Mouse (Mus musculus): ENCODE measurements around the gene Rxra. TPM values are rescaled to one million over a fixed set of nuclear protein-coding genes. Genes with fewer than 3 reads are reported as not detected.

Rxra gene
- polyA plus RNA-seq, 1 experiment, result 0.55 TPM

GRCm38 (mm10) chr2:27678836-27679480 lies 2.7 kb downstream of the Rxra start:
- Histone ChIP-seq H3K27me3 (ENCODE audit: control insufficient read depth) (peaks cover 30% of the 10 kb centered on the region), H3K36me3 (ENCODE audit: control insufficient read depth) (no peaks in the 10 kb centered on the region; the same call in 1 of the 2 replicates), H3K4me1 (ENCODE audit: control insufficient read depth) (peaks cover 33% of the 10 kb centered on the region), H3K4me3 (replicated peaks) (no peak overlapping the region), H3K9me3 (ENCODE audit: control insufficient read depth, low read length) (no peaks in the 10 kb centered on the region)
- TF ChIP-seq GATA1 (IDR thresholded peaks at IDR 0.05; ENCODE audit: low read length), result no peak
- TF ChIP-seq TAL1 (IDR thresholded peaks at IDR 0.05; ENCODE audit: low read length), result no peak

- Histone ChIP-seq H3K36me3 (ENCODE audit: control insufficient read depth) (no peaks in the 10 kb centered on the region; the same call in 1 of the 2 replicates), H3K4me3 (replicated peaks) (no peak overlapping the region), H3K27me3 (ENCODE audit: control insufficient read depth) (peaks cover 30% of the 10 kb centered on the region), H3K9me3 (ENCODE audit: control insufficient read depth, low read length) (no peaks in the 10 kb centered on the region), H3K4me1 (ENCODE audit: control insufficient read depth) (peaks cover 35% of the 10 kb centered on the region)
- TF ChIP-seq GATA1 (IDR thresholded peaks at IDR 0.05; ENCODE audit: low read length), result no peak
- no peak for TF ChIP-seq TAL1 (IDR thresholded peaks at IDR 0.05; ENCODE audit: low read length)
These were observed 3.4 kb downstream of the Rxra start for GRCm38 (mm10) chr2:27679621-27680025.

DNA sequence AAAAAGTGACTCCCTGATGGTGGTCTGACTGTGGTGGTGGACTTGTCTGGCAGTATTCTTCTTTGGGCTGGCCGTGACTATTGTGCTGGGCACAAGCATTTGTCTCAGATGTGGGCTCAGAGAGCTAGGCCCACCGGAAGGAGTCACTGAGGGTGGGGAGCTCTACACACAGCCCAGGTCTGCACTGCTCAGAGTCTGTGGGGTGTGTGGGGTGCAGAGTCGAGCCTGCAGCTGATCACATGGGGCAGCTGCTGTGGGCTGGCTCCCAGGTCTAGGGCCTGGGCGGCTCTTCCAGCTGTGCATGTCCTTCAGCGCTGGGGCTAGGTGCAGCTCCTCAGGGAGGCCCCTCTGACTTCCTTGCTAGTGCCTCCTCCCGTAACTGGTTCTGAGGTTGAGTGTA lies 3.8 kb downstream of the Rxra start:
- H3K36me3 ChIP-seq (ENCODE audit: control insufficient read depth), result no peaks in the 10 kb centered on the region; the same call in 1 of the 2 replicates
- H3K9me3 ChIP-seq (ENCODE audit: control insufficient read depth, low read length), result no peaks in the 10 kb centered on the region
- no peak overlapping the region for H3K4me3 ChIP-seq (replicated peaks)
- H3K27me3 ChIP-seq (ENCODE audit: control insufficient read depth), result peaks cover 27% of the 10 kb centered on the region
- no peak for TF ChIP-seq GATA1 (IDR thresholded peaks at IDR 0.05; ENCODE audit: low read length)
- TF ChIP-seq TAL1 (IDR thresholded peaks at IDR 0.05; ENCODE audit: low read length), result no peak
- peaks cover 32% of the 10 kb centered on the region for H3K4me1 ChIP-seq (ENCODE audit: control insufficient read depth)

- Histone ChIP-seq H3K4me1 (ENCODE audit: control insufficient read depth) (peaks cover 28% of the 10 kb centered on the region), H3K36me3 (ENCODE audit: control insufficient read depth) (no peaks in the 10 kb centered on the region; the same call in 1 of the 2 replicates), H3K27me3 (ENCODE audit: control insufficient read depth) (peaks cover 27% of the 10 kb centered on the region), H3K4me3 (replicated peaks) (no peak overlapping the region), H3K9me3 (ENCODE audit: control insufficient read depth, low read length) (no peaks in the 10 kb centered on the region)
- TF ChIP-seq TAL1 (IDR thresholded peaks at IDR 0.05; ENCODE audit: low read length), result no peak
- TF ChIP-seq GATA1 (IDR thresholded peaks at IDR 0.05; ENCODE audit: low read length), result no peak
These were observed 4.4 kb downstream of the Rxra start for GRCm38 (mm10) chr2:27680595-27680994.

GRCm38 (mm10) chr2:27681426-27681825 lies 5.2 kb downstream of the Rxra start:
- no peak for TF ChIP-seq GATA1 (IDR thresholded peaks at IDR 0.05; ENCODE audit: low read length)
- no peak for TF ChIP-seq TAL1 (IDR thresholded peaks at IDR 0.05; ENCODE audit: low read length)
- Histone ChIP-seq H3K4me3 (replicated peaks) (no peak overlapping the region), H3K27me3 (ENCODE audit: control insufficient read depth) (peaks cover 20% of the 10 kb centered on the region), H3K9me3 (ENCODE audit: control insufficient read depth, low read length) (no peaks in the 10 kb centered on the region), H3K36me3 (ENCODE audit: control insufficient read depth) (no peaks in the 10 kb centered on the region; the same call in 1 of the 2 replicates), H3K4me1 (ENCODE audit: control insufficient read depth) (peaks cover 23% of the 10 kb centered on the region)

DNA sequence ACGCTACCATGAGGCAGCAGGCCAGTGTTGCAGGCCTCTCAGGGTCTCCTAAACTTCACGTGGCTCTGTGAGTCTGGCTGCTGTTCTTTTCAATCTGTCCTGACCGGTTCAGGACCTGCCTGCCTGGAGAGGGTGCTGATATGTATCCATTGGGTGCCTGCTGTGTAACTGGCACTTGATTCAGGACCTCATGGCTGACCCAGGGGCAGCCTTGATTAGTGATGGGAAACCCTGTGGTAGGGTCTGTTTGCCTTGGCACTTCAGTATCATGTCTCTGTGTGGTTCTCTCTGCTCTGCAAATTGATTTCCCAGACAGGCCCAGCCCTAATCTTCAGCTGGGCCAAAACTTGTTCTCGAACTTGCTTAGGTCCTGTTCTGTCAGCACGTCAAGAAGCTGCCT lies 5.9 kb downstream of the Rxra start:
- Histone ChIP-seq H3K36me3 (ENCODE audit: control insufficient read depth) (no peaks in the 10 kb centered on the region; the same call in 1 of the 2 replicates), H3K4me3 (replicated peaks) (no peak overlapping the region), H3K4me1 (ENCODE audit: control insufficient read depth) (peaks cover 19% of the 10 kb centered on the region), H3K27me3 (ENCODE audit: control insufficient read depth) (peaks cover 16% of the 10 kb centered on the region), H3K9me3 (ENCODE audit: control insufficient read depth, low read length) (no peaks in the 10 kb centered on the region)
- TF ChIP-seq TAL1 (IDR thresholded peaks at IDR 0.05; ENCODE audit: low read length), result no peak
- no peak for TF ChIP-seq GATA1 (IDR thresholded peaks at IDR 0.05; ENCODE audit: low read length)

DNA sequence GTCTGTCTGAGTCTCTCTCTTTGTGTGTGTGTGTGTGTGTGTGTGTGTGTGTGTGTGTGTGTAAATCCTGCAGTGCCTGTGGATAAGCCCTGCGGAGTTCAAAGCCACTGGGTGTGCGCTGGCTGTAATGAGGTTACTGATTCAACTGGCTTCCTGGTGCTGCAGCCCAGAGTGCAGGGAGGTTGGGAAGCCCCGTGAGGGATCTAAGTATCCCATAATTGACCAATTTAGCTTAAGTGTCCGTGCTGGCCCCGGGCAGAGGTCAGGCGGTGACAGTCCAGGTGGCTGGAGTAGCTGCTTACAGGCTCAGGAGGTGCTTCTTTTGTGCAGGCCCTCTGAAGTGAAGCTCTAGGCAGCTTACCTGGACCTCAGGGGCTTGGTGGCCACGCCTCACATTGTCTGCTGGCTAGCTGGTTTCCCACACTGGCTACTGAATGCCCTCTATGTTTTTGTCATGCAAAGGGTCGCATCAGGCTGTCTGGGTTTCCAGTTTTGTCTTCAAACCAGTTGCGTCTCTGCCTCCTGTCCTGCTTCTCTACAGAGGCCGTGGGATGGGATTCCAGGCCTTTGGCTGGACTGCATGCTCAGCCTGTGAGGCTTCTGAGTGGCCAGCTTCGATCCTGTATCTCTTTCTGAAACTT lies 7.9 kb downstream of the Rxra start:
- Histone ChIP-seq H3K4me1 (ENCODE audit: control insufficient read depth) (peaks cover 11% of the 10 kb centered on the region), H3K36me3 (ENCODE audit: control insufficient read depth) (no peaks in the 10 kb centered on the region; the same call in 1 of the 2 replicates), H3K9me3 (ENCODE audit: control insufficient read depth, low read length) (no peaks in the 10 kb centered on the region), H3K27me3 (ENCODE audit: control insufficient read depth) (no peaks in the 10 kb centered on the region), H3K4me3 (replicated peaks) (no peak overlapping the region)
- TF ChIP-seq TAL1 (IDR thresholded peaks at IDR 0.05; ENCODE audit: low read length) (no peak), GATA1 (IDR thresholded peaks at IDR 0.05; ENCODE audit: low read length) (no peak)

- Histone ChIP-seq H3K9me3 (ENCODE audit: control insufficient read depth, low read length) (no peaks in the 10 kb centered on the region), H3K36me3 (ENCODE audit: control insufficient read depth) (no peaks in the 10 kb centered on the region; the same call in 1 of the 2 replicates), H3K4me3 (replicated peaks) (no peak overlapping the region), H3K4me1 (ENCODE audit: control insufficient read depth) (peaks cover 11% of the 10 kb centered on the region), H3K27me3 (ENCODE audit: control insufficient read depth) (no peaks in the 10 kb centered on the region)
- TF ChIP-seq TAL1 (IDR thresholded peaks at IDR 0.05; ENCODE audit: low read length), result no peak
- TF ChIP-seq GATA1 (IDR thresholded peaks at IDR 0.05; ENCODE audit: low read length), result no peak
These were observed 9.7 kb downstream of the Rxra start for GRCm38 (mm10) chr2:27685917-27686316.

DNA sequence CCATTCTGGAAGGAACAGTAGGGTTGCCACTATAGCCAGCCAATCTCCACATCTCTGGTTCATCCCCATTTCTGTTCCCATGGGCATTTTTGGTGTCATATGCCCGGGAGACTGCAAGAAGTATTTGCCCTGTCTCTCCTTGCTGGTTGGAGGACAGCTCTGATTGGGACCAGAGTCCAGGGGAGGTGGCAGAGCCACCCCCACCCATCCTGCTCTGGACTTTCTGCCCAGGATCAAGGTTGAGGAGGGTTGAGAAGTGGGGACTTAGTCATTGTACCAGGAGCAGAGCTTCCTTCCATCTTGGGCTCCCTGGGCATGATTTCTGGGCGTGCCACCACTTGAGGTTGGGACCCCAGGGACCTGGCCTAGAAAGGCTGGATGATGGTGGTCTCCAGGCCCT lies 10.1 kb downstream of the Rxra start:
- H3K4me1 ChIP-seq (ENCODE audit: control insufficient read depth), result peaks cover 11% of the 10 kb centered on the region
- no peak for TF ChIP-seq GATA1 (IDR thresholded peaks at IDR 0.05; ENCODE audit: low read length)
- no peak for TF ChIP-seq TAL1 (IDR thresholded peaks at IDR 0.05; ENCODE audit: low read length)
- no peak overlapping the region for H3K4me3 ChIP-seq (replicated peaks)
- H3K9me3 ChIP-seq (ENCODE audit: control insufficient read depth, low read length), result no peaks in the 10 kb centered on the region
- no peaks in the 10 kb centered on the region for H3K27me3 ChIP-seq (ENCODE audit: control insufficient read depth)
- no peaks in the 10 kb centered on the region; the same call in 1 of the 2 replicates for H3K36me3 ChIP-seq (ENCODE audit: control insufficient read depth)
